Mouse (Mus musculus) liver, adult 2 months (tissue): ENCODE results near the gene Ms4a10.

Experiments used
- CTCF ChIP-seq: fragments of 200-500 bp; IDR thresholded peaks from 2 replicates; pipeline ENCODE4 v1.5.1; 2011; ENCODE audit warnings: low read depth, low read length, control low read depth
- POLR2A ChIP-seq: fragments of 200-500 bp; IDR thresholded peaks from 2 replicates; pipeline ENCODE4 v1.6.1; 2011; ENCODE audit warnings: low read length, control low read depth; ENCODE audit not compliant: insufficient read depth; ENCODE audit errors: extremely low read depth

DNA sequence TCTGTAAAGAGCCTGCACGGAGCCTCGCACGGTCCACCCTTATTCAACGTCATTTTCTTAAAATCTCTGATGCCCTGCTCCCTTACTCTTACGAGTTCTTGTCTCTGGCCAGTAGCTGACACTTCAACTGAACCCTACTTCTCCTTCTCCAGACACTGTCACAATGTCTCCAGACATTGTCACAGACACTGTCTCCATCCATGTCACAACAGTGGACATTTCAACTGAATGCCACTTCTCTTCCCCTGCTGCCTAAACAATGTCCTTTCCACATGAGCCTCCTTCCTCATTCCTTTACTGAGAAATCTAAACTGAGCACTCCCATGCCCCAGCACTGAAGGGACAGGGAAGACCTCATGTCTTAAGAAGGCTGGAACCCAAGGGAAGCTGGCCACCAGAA, 27.3 kb downstream of the Ms4a10 start:
- TF ChIP-seq CTCF = no peak
- TF ChIP-seq POLR2A = no peak
